Mouse (Mus musculus) CH12F3 (cell line): Measurements from ENCODE around the gene Uvrag.

Experiments
- in situ Hi-C: fragments of 300-500 bp; cut with MboI; formaldehyde crosslinking; loops from 2 replicates; pipeline ENCODE4 v1.14.3; 2020; ENCODE audit warnings: low sequenced_read_pairs

The Uvrag gene

DNA sequence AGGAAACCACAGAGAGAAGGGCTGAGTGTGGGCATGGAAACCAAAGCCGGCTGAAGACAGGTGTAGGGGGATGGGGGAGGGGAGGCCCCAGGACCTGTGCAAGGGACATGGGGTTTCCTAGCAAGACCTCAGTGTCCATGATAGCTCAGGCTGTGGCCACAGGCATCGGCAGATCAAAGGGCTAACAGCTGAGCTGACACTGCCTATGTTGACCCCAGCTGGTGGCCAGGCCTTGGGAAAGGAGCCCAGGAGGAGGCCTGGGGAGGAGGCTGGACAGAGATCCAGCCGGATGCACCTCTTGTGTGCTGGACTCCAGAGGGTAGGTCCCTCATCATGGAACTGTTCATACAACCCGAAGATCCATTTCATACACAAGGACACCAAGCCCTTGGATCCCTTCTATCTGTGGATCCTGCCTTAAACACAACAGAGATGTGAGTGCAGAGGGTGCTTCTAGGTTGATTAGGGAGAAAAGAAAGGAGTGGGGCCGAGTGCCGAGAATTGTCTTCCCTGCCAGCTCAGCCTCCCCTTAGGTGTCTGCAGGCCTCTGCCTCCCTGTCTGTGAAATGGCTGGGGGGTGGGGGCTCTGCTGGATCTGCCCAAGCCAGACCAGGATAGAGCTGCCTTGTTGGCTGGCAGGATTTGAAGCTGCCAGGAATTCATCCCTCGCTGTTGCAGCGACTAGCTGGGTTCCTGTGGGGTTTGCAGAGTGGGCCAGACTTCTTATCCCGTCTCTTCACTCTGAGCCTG lies 276.8 kb downstream of the Uvrag start:
- in situ Hi-C loops = no loop called here

DNA sequence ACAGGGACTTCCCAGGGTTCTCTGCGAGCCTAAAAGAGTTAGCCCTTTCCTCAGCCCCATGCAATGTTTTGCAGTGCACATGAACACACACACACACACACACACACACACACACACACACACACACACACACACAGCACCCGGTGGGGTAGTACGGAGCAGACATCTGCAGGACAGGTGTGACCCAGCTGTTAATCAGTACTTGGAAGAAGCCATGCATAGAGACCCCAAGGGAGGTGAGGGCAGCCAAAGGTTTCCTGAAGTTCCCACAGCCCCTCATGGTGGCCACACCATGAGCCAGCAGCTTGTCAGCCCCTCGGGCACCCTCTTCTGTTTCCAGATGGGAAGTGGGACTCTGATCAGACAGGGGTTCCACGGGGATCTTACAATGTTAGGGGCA lies 277.9 kb downstream of the Uvrag start:
- in situ Hi-C loops = no loop called here

DNA sequence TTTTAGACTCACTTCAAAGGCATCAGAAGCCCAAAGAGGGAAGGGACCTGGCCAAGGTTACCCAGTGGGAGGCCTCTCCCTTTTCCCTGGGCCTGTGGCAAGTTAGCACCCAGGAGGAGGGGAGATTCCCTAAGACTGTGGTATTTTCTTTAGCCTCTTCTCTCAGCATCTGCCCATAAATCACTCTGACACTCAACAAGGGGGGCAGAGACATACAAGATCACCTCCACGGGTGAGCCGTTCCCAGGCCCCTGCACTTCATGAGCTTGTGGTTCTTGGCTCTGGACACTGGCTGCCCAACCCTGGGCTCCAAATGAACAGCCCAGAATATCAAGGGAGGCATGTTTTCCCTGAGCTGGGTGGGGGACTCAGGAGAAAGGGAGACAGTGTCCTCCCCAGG lies 279.9 kb downstream of the Uvrag start:
- in situ Hi-C loops = no loop called here

DNA sequence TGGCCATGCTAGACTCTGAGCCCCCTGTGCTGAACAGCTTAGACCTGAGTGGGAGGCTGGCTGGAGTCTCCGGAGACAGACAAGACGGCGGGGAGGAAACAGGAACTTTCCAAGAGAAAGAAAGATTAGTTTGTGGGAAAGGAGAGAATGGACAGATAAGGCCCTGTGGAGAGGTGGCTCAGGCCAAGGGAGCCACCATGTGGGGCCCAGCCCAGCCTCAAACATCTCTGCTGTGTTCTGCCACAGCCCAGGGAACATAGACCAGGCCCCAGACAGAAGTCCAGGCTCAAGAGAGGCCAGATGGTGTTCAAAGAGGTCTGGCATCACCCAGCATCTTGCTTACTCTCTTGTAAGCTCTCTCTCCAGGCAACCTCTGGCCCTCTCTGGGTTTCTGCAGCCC lies 283.8 kb downstream of the Uvrag start:
- in situ Hi-C loops = no loop called here

DNA sequence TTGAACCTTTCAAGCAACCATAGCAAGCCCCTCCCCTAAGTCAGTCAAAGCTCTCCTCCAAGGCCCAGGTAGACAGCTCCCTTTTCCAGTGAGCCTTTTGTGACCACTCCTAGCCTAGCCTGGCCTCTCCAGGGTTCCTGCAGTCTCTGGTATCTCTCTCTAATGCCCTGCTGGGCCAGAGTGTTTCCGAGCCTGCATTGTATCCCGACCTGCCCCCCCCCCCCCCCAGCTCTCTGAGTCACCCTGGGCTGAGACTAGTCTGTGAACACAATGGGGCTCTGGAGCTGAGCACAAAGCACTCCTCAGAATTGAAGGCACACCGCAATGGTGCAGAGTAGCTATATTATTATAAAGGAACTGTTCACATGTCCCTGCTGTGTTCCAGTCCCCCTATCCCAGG lies 284.8 kb downstream of the Uvrag start:
- in situ Hi-C loops = no loop called here

DNA sequence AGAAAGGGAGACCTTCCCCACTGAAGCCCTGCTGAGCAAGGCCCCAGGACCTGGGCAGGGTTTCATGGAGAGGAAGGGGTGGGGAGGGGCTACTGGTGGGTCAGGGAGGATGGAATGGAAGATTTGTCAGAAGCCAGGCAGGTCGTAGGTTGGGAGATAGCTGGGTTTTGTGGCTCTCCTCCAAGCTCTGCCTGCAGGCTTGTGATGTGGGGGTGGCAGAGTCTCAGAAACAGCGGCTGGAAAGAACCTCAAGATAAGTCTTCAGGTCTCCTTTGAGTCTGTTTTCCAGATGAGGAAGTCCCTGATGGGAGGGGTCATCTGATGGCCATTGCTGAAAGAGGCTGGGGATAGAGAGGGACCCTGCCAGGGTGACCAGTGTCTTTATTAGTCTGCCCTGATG lies 285.6 kb downstream of the Uvrag start:
- in situ Hi-C loops = no loop called here

DNA sequence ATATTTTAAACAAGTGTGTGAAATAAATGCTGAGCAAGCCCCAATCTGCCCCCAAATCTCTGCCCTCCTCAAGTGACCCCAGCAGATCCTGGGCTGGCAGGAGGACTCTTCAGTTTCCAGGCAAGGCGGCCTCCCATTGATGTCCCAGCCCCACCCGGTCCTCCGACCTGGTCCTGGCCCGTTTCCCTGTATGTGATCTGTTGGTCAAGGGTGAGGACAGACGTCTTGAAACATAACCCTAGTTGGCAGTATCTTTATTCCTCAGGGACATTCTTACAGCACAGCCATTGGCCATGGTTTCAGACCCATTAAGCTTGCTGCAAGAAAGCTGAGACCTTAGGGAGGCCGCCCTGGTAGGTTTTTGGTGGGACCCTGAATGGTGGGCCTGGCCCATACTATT lies 287.1 kb downstream of the Uvrag start:
- in situ Hi-C loops = no loop called here

DNA sequence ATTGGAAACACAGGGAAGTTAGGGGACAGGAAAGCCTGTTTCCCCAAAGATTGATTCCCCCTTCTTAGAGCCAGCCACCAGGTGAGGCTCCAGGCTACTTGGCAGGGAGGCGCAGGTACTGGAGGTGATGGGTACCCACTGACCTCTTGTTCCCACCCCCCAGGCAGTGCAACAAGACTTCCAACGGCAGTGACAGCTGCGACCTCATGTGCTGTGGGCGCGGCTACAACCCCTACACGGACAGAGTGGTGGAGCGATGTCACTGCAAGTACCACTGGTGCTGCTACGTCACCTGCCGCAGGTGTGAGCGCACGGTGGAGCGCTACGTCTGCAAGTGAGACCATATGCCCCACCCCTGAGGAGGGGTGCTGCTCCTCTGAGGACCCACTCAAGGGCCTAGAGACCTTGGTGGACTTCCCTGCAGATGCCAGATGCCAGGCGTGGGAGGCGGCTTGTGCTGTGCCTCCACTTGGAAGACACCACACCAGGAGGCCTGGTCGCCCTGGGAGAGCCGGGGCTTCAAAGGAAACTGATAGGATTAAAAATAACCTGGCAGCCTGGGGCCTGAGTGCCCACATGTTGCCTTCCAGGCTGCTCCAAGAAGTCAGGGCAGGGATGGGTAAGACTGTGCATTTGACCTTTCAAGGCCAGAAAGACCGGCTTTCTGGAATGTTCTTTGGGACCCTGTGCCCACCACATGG lies 287.8 kb downstream of the Uvrag start:
- in situ Hi-C loops = no loop called here

DNA sequence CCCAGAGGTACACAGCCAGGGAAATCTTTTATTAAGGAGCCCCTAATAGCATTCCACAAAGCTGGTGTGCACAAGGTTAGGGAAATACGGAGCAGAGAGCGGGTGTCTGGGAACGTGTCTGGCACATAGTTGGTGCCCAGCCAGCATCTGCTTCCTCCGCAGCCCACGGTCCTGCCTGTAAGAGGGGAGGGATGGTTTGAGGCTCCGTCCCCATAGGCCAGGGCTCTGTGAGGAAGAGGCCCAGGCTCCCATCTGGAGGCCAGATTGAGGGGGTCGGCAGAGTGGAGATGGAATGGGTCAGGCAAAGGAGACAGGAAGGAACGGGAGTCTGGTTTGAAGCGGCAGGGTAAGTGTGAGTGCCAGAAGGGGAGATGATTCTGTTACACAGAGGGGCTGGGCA lies 289.7 kb downstream of the Uvrag start:
- in situ Hi-C loops = no loop called here

DNA sequence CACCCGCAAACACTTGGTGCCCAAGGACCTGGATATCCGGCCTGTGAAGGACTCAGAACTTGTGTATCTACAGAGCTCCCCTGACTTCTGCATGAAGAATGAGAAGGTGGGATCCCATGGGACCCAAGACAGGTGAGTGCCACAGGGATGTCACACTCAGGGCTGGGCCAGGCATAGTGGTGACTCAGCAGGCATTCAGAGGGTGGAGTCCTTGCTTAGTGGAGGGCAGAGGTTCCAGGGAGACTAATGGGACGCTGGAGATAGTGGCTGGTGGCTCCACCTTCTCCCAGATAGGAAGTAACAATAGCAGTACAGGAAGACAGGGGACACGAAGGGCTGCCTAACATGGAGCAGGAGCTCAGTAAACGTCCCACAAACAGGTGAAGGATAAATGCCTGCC lies 290.6 kb downstream of the Uvrag start:
- in situ Hi-C loops = no loop called here

DNA sequence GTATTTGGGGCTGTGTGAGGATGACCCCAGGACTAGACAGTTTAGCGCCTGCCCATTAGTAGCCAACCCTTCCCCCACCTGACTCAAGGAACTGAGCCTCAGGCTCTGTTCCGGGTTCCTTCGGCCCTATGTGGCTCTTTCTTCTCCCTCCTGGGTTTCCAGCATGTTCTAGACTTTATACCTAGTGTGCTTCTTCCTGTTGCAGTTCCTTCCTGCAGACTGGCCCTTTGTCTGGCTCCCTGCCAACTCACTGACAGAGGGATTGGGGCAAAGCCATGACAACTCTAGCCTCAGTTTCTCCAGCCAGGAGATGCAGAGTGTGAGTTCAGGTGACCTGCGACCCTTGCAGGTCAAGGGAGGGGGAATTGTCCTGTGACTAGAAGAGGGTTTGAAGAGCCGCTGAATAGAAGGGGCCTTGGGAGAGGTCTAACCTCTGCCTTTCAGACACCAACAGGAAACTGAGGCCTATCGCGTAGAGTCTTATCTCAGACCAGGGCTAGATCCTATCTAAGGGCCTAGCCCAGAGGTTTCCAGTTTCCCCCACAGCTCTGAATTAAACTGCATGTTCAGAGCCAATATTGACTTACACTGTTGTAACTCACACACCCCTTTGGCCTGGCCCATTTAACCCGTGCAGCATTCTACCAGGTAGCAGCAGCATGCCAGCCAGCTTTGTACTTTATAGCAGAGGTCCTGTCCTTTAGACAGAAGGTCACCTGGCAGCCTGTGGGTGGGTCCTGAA lies 291.9 kb downstream of the Uvrag start:
- in situ Hi-C loops = no loop called here

DNA sequence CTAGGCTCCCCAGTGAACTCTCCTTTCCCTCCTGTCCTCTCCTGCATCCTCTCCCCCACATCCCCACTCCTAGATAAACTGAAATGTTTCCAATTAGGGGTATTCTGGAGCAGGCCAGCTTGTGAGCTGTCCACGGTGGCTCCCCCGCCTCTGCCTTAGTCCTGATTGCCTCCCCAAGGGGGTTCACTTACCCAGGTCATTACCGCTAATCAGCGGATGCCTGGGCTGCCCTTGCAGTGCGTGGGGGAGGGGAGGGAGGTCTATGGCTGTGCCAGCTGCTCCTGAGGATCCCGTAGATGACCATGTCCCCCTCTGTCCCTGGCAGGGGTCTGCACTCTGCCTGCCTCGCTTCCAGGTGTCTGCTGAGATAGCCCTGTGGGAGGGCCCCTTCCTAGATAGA lies 297.3 kb downstream of the Uvrag start:
- in situ Hi-C loops = no loop called here

DNA sequence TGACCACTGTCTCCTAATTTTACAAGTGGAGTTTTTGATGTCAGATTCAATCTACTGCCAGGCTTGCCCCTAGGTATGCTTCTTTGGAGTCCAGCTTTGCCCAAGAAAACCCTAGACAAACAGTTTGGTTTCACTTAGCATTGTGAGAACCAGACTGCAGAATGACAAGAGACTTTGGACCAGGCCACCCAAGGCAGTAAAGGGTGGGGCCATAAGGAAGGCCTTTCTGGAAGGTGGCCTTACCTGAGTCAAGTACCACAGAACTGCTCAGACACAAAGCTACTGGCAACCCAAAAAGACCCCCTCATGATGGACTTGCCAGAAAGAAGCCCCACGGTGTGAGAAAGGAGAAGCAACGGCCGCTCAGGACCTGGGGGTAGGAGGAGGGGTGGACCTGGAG lies 297.9 kb downstream of the Uvrag start:
- in situ Hi-C loops = no loop called here

DNA sequence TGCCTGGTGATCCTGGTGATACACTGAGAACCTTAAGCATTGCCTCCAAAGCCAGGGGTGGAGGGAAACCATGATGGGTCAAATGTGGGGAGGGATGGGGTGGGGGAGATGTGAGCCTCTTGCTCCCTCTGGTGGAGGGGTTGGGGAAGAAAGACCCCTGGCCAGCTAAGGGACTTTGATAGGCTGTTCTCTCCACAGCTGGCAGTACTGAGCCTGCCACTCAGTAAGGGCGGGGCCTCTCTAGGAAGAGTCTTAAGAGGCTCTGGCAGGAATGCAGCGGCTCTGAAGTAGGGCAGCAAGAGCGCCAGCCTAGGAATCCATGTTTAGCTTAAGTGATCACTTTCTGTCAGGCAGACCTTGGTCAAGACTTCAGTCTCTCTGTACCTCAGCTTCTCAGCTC lies 299.1 kb downstream of the Uvrag start:
- in situ Hi-C loops = no loop called here

DNA sequence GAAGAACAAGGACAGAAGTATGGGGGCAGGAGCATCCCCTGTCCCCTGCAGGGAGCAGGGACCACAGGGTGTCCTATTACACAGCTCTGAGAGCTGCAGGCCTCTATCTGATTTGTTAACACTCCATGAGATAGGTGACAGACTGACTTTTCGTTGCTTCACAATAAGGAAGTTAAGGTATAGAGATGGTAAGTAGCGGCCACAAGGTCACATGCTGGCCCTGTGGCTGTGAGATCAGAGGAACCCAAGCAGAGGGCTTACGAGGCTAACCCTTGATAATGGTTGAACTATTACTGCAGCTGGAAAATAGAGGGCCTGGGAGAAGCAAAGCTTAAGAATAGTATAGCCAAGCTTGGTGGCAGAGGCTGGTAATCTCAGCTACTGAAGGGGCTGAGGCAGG lies 300.2 kb downstream of the Uvrag start:
- in situ Hi-C loops = no loop called here

DNA sequence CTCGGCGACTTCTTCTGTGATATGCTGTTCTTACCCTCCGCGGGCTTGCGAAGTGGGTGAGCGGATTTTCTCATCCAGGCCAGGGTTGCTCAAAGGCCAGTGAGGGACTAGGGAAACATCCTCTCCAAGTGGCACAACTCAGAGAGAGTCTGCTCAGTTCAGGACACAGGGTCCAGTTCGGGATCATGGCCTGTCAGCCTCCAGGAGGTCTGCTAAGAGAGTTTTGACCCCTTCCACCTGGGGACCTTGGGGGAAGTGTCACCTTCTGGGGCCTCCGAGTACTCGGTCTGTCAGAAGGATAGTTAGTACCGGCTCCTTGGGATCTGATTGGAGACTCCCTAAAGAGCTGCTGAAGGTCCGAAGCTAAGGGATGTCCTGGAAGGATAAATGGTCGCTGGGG lies 301.6 kb downstream of the Uvrag start:
- in situ Hi-C loops = no loop called here

DNA sequence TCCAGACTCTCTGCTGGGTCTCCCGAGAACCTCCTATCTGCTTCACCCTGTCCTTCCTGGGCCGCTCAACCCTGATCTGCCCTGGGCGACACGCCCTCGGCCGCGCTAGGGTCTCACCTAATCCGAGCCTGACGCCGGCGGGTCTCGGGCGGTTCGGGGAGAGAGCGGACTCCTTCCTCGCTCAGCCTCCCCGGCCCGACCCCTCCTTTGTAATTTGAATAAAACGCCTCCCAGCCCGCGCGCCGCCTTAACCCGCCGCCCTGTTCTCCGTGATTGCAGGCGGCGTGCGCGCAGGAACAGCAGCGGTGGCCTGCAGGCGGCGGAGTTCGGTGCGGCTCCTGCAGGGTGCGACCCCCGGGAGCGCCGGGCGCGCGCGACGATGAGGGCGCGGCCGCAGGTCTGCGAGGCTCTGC lies 302.2 kb downstream of the Uvrag start:
- in situ Hi-C loops = no loop called here

DNA sequence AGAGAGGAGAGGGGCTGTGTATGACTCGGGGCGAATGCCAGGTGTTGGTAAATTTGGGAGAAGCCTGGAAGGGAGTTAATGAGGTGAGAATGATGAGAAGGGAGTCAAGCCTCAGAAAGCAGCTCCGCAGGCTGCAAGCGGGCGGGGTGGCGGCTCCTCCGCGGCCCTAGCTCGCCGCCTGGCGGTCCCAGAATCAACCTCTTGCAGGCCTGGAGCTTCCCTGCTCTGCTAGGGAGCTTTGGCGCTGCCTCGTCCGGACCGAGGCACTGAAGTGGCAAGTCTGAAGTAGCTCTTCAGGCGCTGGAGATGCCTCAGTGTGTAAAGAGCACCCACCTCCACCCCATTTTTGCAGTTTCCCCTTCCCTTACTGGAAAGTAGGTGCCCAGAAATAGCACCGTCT lies 303.0 kb downstream of the Uvrag start:
- in situ Hi-C loops = no loop called here

DNA sequence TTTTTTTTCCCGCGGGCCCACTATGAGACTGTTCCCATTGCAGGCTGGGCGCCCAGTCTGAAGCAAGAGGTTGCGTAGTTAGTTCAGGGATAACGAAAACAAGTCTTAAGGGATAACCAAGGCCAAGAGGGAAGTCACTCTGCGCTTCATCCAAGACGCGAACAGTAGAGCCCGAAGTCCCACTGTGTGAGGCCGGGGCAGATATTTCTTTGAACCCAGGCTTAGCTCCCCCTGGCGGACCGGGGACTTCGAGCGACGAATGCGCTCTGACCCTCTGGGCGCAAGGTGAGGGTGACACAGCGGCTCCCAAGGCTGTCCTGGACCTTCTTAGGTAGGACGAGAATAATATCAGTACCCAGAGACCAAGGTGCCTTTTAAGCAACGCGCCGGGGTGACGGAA lies 304.3 kb downstream of the Uvrag start:
- in situ Hi-C loops = no loop called here

DNA sequence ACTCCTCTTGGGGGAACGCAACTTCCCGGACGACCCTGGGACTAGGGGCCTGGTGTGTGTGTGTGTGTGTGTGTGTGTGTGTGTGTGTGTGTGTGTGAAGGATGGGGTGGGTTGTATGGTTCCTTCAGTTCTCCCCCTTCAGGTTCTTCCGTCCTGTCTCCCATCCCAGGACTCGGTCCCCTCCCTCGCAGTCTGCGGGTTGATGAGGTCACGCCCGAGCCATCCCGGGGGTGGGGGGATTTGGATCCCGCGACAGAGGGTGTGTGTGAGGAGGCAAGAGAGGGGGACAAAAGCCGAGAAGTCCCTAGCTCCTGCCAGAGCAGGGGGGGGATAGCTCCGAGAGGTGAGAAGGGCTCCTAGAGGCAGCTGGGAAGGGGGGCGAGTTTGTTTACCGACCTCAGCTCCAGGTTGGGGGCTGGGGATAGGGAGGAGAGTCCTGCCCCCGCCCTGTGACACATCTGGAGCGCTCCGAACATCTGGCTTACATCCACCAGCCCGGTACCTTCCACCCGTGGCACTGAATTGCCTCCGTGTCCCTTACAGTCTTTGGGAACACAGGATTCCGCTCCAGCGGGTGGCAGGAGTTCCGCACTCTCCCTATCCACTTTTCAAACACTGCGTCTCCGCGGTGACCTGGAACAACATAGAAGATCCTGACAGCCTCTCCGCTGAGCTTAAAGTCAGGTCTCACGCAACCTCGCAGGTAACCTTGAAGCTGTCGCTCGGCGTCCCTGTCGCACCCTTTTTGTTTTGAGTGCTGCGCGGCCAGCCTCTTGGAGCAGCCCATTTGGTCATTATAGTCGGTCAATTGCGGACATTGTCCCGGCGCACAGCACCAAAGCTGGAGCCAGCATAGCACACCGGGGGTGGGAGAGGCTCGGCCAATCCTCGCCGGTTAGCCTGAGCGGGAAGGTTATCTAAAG lies 305.2 kb downstream of the Uvrag start:
- in situ Hi-C loops = no loop called here
